Mouse (Mus musculus) kidney, adult 11 months (tissue): ENCODE results near the gene 4933402J07Rik.

Experiments
- DNase-seq: peaks from one replicate; pipeline ENCODE4 v3.0.0; 2022

Gene 4933402J07Rik

DNA sequence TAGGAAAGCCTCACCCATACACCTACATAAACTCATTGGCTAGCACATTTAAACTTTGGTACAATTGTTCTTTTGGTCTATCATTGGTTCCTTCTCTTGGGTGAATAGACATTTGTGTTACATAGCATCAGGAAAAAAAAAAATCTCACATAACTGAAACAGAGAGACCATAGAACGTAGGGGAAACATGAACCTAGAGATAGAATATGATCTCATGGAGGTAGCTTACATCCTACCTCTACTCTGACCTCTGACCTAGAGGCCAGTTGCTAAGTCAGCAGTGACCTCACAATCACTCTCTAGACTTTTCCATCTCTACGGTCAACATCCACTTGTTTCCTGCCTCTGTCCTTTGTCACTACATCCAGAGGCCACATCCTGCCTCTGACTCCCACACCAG is at the start of gene 4933402J07Rik:
TSS of gene 4933402J07Rik (plus strand) at position 301 of the 400 bp plus-strand sequence.
- no peak for DNase-seq

DNA sequence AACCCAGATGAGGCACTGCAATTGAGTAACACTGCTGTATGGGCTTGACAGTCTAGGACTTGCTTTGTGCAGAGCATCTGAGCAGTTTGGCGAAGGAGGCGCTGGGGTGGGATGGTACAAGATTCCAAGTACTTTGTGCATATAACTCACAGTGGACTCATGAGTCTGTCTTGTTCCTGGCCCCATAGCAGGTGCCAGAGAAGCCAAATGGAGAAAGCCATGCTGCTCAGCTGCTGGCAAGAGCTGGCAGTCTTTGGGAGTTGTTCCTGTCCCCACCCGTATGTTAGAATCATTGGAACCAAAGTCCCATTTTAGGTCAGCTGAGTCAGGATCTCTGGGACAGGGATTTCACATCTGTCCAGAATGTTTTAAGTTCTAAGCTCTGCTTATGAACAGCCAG is 46.5 kb upstream of the 4933402J07Rik start:
- no peak for DNase-seq

DNA sequence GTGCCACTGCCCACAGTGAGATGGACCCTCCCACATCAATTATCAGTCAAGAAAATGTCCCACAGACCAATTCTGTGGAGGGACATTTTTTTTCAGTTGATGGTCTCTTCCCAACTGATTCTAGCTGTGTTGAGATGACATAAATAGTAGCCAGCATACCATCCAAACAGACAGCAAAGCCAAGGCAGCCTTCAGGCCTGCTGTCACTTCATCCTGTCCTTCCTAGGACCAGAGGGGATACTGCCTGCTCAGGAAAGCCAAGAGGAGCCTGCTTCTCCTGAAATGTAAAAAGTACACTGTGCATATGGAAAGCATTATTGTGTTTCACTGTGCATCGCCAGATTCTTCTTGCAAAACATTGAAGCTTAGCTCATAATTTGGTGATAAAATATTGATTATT is 38.6 kb upstream of the 4933402J07Rik start:
- no peak for DNase-seq

DNA sequence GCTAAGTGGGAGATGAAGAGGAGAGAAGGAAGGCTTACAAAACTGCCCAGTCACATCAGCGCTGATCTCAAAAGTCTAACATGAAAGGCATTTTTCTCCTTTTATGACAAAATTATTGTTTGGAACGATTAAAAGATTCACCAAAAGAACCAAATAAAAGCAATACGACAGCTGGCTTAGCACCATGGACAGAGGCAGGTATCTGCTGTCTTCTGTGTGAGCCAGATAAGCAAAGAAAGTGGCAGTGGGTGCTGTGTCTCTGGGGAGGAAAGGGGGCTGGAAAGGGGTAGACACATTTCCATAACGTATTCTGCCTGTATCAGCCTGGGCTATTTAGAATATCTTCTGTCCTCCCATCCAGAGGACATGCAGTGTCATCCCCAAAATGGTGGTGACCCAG is 32.5 kb upstream of the 4933402J07Rik start:
- no peak for DNase-seq

DNA sequence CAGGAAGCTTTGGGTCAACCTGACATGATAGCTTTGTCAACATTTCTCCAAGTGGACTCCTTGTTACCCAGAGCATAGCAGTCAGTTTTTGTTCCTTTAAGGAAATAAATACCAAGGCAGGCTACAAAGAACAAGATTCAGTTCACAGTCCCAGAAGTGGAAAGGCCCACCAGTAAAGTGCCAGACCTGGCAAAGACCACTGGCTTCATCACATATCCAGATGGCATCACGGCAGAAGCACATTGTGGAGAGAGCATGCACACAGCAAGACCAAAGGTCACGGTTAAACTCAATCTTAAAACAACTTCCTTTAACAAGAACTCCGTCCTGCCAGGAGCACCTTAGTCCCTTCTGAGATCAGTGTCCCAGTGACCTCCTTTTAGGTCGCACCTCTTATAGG is 30.2 kb upstream of the 4933402J07Rik start:
- no peak for DNase-seq

DNA sequence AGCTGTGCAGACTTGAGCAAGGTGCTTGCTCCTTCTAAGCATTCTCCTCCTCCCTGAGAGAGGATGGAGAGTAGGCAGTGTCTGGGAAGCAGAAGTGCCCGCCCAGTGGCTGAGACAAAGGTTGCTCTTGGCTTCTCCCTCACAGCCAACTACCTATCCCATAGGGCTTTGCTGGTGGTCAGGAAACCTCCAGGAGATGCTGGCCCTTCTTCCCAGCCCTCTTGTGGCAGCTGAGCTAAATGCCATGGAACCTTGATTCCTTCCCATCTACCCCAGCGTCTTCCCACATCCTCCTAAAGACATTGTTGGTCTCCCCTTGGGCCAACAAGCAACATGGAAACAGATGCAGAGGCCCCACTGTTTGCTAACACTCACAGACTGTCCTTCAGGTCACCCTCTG is 28.8 kb upstream of the 4933402J07Rik start:
- no peak for DNase-seq

DNA sequence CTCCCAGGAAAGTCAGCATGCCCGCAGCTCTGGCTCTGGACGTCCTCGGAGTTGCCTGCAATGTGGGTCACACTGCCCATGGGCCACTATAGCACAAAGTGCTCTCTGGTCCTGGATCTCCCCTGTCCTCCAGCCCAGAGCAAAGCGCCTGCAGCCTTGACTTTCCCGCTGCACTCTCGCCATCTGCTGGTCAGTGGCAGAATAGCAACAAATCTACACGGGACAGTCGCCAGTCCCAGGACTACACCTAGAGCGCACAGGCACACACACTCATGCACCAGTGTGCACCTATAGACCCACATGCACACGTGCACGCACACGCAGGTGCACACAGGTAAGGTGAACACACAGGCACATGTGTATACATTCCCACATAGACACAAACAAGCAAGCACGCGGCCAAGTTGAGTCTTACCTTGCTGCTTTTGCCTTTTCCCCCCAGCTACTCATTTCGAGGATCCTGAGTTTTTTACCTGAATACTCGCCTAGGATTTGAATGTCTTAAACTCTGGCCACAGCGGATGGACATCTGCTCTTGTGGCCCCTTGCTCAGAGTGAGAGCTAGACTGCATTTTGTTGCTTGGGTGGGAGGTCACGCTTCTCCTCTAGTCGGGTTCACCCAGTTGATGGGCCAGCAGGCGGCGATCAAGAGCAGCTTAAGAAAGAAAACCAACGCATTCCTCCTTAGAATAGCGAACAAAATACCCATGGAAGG is 26.9 kb upstream of the 4933402J07Rik start:
- DNase-seq: peak; percentile 32

DNA sequence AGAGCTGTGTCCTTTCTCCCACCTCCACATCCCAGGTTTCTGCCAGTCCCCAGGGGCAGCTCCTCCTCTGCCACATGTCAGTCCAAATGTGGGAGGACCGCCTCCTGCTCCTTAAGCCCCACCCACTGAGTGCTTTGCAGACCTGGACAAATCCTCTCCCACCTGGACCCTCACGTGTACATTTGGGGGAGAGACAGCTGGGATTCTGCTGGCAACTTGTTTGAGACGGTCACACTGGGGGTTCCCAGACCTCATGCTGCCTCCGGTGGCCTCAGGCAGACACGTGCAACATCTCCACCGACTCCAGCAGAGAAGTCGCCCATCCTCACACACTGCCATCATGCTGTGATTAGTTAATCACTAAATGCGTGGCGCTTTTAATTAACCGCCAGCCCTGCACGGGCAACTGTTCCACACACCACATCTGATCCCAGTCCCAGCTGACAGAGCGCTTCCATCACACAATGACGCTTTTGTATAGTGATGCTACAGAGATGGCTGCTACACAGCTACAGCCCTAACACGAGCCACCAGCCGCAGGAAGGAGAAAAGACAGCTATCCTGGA is 23.7 kb upstream of the 4933402J07Rik start:
- DNase-seq: no peak

DNA sequence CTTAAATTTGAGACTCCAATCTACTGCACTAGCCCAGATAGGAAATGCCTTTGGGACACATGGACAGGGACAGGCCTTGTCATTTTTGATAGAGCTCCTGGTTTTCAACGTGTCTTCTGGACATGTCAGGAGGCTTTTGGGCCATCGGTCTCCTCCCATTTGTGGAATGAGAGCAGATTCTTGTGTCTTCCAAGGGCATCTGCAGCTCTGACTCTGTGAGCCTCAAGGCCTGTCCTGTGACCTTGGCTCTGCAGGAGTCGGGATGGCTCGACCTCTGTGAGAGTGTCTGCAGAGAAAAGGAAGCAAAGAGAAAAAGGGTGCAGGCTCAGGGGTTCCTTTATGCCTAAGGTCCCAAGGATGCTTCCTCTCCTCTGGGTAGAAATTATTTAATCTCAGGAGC is 13.8 kb upstream of the 4933402J07Rik start:
- no peak for DNase-seq

DNA sequence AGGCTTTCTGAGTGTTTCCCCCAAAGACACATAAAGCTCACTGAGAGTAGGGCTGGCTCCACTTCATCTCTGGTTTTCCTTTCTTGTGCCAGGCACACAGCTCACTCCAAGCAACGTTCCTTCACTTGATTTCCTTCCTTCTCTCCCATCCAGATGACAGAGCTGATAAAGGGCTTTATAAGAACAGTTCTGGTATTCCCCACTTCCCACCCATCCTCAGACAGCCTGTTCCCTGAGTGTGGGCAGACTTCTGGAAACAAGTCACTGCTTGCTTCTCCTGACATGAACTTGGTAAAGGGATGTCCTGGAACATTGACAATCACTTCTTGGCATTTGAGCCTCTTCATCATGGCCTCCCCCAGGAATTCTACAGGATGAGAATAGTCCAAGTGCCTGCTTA is 10.9 kb upstream of the 4933402J07Rik start:
- no peak for DNase-seq

DNA sequence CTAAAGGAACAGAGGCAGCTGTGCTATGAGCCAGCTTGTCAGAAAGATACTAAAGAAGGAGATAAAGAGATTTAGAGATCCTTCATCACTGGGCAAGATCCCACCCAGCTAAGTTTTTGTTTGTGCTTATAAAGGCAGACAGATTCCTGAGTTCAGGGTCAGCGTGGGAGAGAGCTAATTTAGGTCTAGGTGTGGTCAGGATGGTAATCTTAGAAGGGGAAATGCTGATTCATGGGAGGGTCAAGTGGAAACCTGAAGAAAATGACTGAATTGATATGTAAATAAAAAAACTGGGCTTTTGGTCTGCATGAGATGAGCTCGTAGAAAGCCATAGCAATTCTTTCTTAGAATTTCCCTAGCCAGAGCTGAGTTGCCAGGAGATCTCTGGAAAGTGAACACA is 2.9 kb upstream of the 4933402J07Rik start:
- no peak for DNase-seq

DNA sequence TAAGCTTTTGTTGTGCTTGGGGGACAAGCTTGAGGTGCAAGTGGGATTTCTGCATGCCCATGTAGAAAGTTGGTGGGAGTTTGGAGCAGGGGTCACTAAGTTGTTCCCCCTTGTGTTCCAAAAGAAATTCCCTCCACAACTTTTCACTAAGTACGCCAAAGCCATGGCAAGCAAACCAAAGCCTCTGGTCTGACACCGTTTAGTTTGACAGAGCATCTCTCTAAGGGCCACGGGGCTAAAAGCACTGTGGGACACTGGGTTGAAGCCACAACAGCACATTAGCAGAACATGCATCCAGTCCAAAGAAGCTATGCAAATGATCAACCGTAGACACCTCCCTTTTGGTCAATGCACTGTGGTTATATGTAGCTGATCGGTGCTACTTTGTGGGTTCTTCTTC is 5.5 kb downstream of the 4933402J07Rik start:
- no peak for DNase-seq

DNA sequence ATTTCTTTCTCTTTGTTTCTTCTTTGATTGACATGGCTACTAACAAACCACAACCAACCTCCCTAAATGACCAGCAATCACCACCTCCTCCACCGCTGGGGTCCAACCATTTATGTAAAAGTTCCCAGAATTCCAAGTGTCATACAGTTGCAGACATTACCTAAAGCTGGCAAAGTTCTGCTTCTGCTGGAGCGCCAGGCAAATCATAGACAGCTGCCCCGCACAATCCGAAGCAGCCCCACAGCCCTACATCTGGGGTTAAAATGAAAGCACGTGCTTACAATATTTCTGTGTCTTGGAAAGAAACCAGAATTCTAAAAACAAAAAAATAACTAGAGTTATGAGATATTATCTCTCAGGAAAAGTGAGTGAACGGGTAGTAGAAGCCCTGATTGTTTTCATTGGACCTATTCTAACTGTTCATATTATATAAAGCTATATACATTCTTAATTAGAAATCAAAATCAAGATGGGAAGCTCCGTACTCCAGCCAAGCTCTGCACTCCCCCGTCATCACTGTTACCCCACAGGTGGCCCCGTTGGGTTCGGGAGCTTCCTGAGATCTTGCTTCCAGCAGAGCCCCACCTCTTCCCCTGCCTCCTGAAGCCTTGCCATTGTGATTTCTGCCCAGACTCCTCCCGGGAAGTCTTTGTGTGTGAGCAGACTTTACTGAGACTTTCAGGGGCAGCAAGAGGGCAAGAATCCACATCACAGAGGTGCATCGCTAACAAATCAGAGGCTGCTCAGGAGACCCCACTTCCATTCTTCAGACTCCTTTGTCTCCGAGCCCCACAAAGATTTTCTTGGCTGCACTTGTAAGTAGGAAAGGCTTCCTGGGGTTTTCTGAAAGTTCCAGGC is 6.3 kb downstream of the 4933402J07Rik start:
- peak; percentile 6 for DNase-seq

DNA sequence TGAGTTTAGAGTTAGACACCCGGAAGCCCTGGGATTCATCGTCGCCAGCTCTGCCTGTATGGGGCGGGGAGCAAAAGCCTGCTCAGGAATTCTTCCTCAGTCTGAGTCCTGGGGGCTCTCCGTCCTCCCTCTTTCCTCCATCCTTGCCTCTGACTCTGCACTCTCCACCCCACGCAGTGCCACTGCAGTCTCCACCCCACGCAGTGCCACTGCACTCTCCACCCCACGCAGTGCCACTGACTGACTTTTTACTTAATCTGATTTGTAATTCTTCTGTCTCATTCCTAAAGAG is 6.9 kb downstream of the 4933402J07Rik start:
- DNase-seq: no peak

DNA sequence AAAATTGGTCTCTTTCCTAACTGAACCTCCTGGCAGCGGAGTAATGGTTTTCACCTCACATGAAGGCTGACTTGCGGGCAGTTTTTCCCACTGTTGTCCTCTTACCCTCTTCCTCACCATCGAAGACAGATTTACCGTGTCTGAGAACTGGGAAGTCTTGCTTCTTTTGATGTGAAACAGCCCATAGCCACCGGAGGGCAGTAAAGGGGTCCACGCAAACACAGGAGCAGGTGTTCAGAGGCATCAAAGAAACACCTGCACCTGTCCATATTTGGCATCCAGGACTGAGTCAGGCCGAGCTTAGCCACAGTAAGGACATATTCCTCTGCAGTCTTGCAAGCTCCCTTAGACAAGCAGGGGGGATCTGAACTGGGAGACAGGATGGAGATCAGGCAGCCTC is 7.2 kb downstream of the 4933402J07Rik start:
- DNase-seq: no peak

DNA sequence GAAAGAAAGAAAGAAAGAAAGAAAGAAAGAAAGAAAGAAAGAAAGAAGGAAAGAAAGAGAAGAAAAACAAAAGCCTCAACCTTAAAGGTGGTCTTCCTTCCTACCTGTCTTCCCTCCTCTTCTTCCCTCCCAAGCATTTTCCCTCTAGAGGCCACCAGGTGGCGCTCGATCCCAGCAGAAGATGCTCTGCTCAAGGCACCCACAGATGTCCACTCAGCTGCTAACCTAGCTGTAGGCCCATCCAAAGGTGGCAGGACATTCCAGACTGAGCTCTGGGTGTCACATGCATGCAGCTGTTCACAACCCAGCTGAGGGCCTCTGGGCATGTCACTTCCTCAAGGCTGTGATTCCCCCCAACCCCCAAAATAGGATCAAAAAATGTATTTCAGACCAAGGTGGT is 30.6 kb downstream of the 4933402J07Rik start:
- DNase-seq: peak; percentile 26

DNA sequence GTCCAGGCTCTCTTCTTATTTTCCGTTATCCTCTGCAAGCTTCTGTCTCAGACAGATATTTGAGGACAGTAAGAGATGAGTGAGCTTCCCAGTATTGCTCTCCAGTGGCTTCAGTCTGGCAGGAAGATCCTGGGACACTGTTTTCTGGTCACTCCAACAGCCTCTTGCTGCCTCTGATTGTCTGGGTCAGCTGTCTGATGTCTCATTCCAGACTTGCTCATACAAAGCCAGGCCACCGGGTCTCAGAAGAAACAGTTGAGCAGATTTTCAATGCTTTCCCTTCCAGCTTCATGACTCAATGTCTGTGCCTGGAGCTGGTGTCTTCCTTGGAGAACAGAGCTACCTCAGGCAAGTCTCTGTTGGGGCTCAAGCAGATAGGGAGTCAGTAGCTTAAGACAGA is 39.1 kb downstream of the 4933402J07Rik start:
- DNase-seq: no peak

DNA sequence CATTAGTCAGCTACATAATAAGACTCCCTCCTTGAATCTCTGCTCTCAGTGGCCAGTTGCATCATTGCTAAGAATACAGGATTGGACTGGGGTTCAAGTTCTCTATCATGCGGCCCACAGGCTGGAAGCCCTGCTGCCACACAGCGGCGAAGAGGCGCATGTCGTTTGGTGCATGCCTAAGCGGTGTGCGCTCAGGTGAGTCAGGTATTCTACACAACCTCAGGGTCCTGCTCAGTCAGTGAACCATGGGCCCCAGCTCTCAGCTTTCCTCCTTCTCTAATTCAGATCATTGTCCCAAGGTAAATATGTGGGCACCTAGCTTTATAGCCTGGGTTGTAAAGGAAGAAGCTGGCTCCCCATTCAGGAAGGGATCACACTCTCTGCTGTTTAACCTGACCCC is 45.5 kb downstream of the 4933402J07Rik start:
- DNase-seq: no peak

DNA sequence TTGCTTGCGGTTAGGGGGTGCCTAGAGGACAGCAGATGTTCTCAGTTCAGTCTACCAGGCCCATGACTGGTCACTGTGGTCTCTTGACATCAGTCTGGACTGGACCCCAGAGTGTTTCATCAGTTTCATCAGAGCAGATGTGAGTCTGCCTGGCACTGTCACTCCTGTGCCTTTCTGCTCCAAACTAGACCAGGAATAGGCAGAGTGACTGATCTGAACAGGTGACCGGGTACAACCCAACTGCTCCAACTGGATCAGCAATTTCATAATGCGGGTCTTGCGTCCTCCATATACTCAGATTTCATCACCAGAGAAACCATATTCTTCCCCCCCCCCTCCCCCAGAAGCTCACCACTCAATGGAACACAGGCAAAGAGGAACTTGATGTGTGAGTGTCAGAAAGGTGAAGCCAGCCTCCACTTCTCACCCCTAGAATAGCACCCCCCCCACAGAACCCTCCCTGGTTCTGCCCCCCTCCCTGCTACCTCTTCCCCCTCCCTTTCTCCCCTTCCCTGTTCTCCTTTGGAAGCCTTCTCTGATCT is 46.1 kb downstream of the 4933402J07Rik start:
- no peak for DNase-seq

DNA sequence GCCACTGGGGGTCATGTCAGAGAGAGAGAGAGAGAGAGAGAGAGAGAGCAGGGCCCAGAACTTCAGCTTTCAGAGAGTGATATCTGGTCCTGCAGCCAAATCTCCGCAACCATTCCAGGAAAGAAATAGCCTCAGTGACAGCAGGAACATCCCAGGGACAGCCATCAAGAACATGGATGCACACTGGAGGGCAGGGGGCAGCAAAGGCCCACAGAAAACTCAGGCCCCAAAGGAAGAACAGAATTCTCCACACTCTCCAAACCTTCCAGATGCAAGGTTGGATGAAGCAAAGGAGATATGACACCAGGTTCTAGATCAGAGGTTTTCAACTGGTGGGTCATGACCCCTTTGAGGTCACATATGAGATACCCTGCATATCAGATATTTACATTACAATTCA is 50.0 kb downstream of the 4933402J07Rik start:
- no peak for DNase-seq

DNA sequence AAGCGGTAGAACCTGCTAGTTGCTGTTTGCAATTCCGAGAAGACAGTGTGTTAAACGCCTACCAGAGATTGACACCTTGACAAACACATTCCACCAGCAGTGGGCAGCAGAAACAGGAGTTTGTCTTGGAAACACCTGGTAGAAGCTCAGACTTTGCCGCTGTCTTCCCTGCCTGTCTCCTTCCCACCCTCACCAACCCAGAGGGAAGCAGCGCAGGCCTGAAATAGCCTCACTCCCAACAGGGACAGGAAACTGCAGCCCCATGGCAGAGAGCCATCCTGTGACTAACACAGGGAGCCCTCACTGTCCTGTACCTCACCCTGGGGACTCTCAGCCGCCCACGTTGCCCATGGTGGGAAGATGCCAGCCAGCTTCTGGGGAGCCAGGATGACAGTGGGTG is 55.5 kb downstream of the 4933402J07Rik start:
- DNase-seq: no peak

DNA sequence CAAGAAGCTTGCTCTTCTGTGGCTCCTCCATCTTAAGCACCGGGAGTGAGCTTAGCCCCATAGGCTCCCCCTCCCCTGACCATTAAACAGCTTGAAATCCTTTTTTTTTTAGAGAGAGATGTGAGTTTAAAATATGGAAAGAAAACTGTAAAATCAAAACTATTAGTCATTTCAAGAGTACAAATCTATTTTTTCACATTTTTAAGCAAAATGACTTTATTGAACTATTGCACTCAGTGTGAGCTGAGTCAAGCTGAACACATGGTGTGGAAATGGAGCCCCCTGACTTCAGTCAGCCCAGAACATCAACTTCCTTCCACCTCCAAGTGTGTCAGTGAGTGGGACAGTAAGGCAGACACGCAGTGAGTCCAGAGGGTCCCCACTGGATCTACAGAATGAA is 55.9 kb downstream of the 4933402J07Rik start:
- no peak for DNase-seq

DNA sequence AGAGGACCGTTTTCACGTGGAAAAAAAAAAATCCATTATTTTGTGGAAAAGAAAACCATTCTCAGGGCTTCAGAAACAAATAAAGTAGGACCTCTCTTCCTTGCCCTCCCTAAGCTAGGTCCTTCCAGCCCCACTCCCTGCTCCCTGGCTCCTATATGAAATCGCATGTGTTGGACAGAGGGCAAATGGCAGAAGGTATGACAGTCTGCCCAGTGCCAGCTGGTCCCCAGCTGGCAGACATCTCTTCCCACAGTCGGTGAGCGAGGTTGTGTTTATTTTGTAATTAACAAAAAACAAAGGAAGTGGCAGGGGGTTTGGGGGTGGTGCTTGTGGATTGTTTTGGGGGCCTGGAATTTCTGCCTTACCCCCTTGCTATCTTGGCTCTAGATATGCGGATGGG is 56.6 kb downstream of the 4933402J07Rik start:
- no peak for DNase-seq

DNA sequence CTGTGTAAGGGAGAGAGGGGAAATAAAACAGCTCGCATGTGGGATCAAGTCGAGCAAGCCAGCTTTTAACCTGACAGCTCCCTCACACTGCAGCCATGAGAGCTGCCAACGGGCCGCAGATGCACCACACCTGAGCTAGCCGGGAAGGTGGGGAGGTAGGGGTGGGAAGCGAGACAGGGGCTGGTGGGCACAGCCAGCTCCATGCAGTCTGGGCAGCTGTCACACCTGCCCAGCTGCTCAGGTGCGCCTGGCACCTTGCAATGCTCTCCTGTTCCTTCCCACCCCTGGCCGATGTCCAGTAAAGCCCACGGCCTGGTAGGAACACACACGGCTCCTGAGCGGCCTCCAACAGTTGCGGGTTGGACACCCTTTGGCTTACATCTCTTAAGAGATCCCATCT is 57.5 kb downstream of the 4933402J07Rik start:
- no peak for DNase-seq
